Mouse (Mus musculus) heart, adult 2 months (tissue): ENCODE results near the gene Abcf1. TPM values are rescaled to one million over a fixed set of nuclear protein-coding genes. Genes with fewer than 3 reads are reported as not detected.
"Not testable (repeated sequence)": the region's sequence is repeated elsewhere in the genome, so short reads cannot be mapped to it uniquely, and the experiment has no call there.

Experiments
- DNase-seq, 2 experiments: peaks; one replicate each; pipeline ENCODE4 v3.0.0; 2021
- H3K27ac ChIP-seq: fragments of 200-600 bp; 2 replicates; pipeline ENCODE4 v1.8.1; 2022
- H3K27me3 ChIP-seq: fragments of 200-500 bp; 2 replicates; pipeline ENCODE4 v1.6.1; 2012; ENCODE audit warnings: mild to moderate bottlenecking, low read length, inconsistent platforms, mixed read lengths; ENCODE audit not compliant: control insufficient read depth, insufficient read depth
- H3K36me3 ChIP-seq: fragments of 200-500 bp; 2 replicates; pipeline ENCODE4 v1.6.1; 2012; ENCODE audit warnings: low read length, inconsistent platforms; ENCODE audit not compliant: control insufficient read depth, insufficient read depth
- H3K4me1 ChIP-seq: fragments of 200-500 bp; 2 replicates; pipeline ENCODE4 v1.6.1; 2011; ENCODE audit warnings: low read length; ENCODE audit not compliant: control insufficient read depth, insufficient read depth
- H3K4me3 ChIP-seq: fragments of 200-600 bp; 2 replicates; pipeline ENCODE4 v1.8.1; 2022
- H3K79me2 ChIP-seq: fragments of 200-500 bp; replicated peaks from 2 replicates; pipeline ENCODE4 v1.6.1; 2012; ENCODE audit warnings: mild to moderate bottlenecking, inconsistent platforms, low read length, moderate library complexity, mixed read lengths; ENCODE audit not compliant: control insufficient read depth, insufficient read depth
- H3K9ac ChIP-seq: fragments of 200-500 bp; 2 replicates; pipeline ENCODE4 v1.6.1; 2012; ENCODE audit warnings: low read depth, mild to moderate bottlenecking, control low read depth, inconsistent platforms, low read length, mixed read lengths
- CTCF ChIP-seq: fragments of 200-600 bp; IDR thresholded peaks from 2 replicates; pipeline ENCODE4 v1.8.1; 2022; ENCODE audit warnings: antibody characterized with exemption, mild to moderate bottlenecking, moderate library complexity
- EP300 ChIP-seq: fragments of 200-500 bp; IDR thresholded peaks from 2 replicates; pipeline ENCODE4 v1.6.1; 2011; ENCODE audit warnings: low read depth, low read length, control low read depth; ENCODE audit not compliant: insufficient read depth
- POLR2A ChIP-seq: fragments of 200-500 bp; IDR thresholded peaks from 2 replicates; pipeline ENCODE4 v1.6.1; 2011; ENCODE audit warnings: mild to moderate bottlenecking, low read depth, low read length, control low read depth; ENCODE audit not compliant: insufficient read depth
- WGBS: fragments of 180-500 bp; shearing (Covaris S2); methylation state at CpG from one replicate; pipeline ENCODE4 v1.1.7; 2018; 5-methylcytosine and 5-hydroxymethylcytosine counted together
- intact Hi-C: fragments of 180-260 bp; cut with DNase I; formaldehyde crosslinking; loops from one replicate; pipeline ENCODE4 v1.15.1; 2025
- long read RNA-seq: library from polyadenylated mRNA; stranded (forward); transcript quantifications from one replicate; pipeline ENCODE4 v2.0.0, GENCODE M21; 2021
- polyA plus RNA-seq: library from polyadenylated mRNA; depleted of rRNA; stranded (reverse); fragments of >200 nt; gene quantifications from 2 replicates; pipeline ENCODE4 v1.2.3, GENCODE M21; 2012; rRNA removed
- total RNA-seq, 2 experiments: library from RNA; stranded (reverse); gene quantifications; 2 replicates each; pipeline ENCODE4 v1.2.3; 2021

Abcf1 gene
- total RNA-seq (10 to 100 TPM; 63.0 to 75.2 TPM), polyA plus RNA-seq (54.5 and 59.6 TPM in 2 replicates)
- long read RNA-seq, transcript Abcf1-205 (4 exons, 855 nt) = minor isoform, 13 of 118 reads
- long read RNA-seq, transcript Abcf1-201 (23 exons, 3,161 nt) = major isoform, 82 of 118 reads
- long read RNA-seq, partial matches to known transcripts = 16 of 118 reads
- long read RNA-seq, other reads (novel, unspliced or antisense) = 7 of 118 reads

GRCm38 (mm10) chr17:35969418-35970389 lies at the start of gene Abcf1:
TSS of gene Abcf1 (minus strand) at chr17:35969761.
- intact Hi-C loops = loop anchor here (1.0 to 10.0 kb wide), 2 partner anchors 10 to 135 kb away; partner anchors contain the start of genes Gnl1 and Tubb5
- TF ChIP-seq POLR2A (peak; percentile 95), EP300 (peak; percentile 46; the same call in 1 of the 2 replicates), CTCF (no peak)
- H3K4me1 ChIP-seq = peaks cover 9% of the 10 kb centered on the region
- H3K36me3 ChIP-seq = no peaks in the 10 kb centered on the region
- under 1% methylated on average over 68 of the region's 68 CpGs for WGBS
- peak; percentile 99 to 100 for DNase-seq
- H3K79me2 ChIP-seq = peaks cover 1% of the 10 kb centered on the region; the same call in 1 of the 2 replicates
- H3K4me3 ChIP-seq = peak within 1 kb of the TSS; percentile 91
- no peaks in the 10 kb centered on the region for H3K27me3 ChIP-seq
- H3K27ac ChIP-seq = peak within 1 kb of the TSS; percentile 86
- peak within 1 kb of the TSS; percentile 87 for H3K9ac ChIP-seq

GRCm38 (mm10) chr17:36018979-36019378 lies 49.4 kb upstream of the Abcf1 start:
- TF ChIP-seq POLR2A (peak; percentile 54; the same call in 1 of the 2 replicates), EP300 (peak; percentile 90), CTCF (peak; percentile 17; the same call in 1 of the 2 replicates)
- no peaks in the 10 kb centered on the region for H3K27me3 ChIP-seq
- no peak overlapping the region for H3K9ac ChIP-seq
- peaks cover 14% of the 10 kb centered on the region for H3K4me1 ChIP-seq
- 36% methylated on average over 2 of the region's 2 CpGs for WGBS
- H3K4me3 ChIP-seq = peak overlapping the region; percentile 48
- DNase-seq = peak in 1 of 2 experiments; percentile 66
- intact Hi-C loops = no loop called here
- H3K27ac ChIP-seq = peak overlapping the region; percentile 96
- H3K36me3 ChIP-seq = no peaks in the 10 kb centered on the region; the same call in 1 of the 2 replicates
- H3K79me2 ChIP-seq = no peaks in the 10 kb centered on the region

DNA sequence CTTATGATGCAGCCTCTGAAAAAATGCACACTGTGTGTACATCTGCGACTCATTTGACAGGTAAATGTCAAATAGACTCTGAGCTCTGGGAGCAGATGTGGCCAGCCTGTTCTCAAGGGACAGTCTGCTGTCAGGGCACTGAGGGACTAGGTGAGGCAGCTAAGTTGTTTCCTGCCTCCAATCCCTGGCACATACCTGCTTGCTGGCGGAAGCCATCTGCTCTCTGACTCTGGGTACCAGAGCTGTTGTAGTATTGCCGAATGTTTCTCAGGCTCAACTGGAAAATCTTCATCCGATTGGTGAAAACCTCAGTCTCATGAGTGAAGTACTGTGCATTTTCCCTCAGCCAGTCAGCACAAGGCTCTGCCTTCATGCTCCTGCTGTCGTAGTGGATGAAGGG lies 47.5 kb upstream of the Abcf1 start:
- no peak overlapping the region for H3K9ac ChIP-seq
- 88% methylated on average over 5 of the region's 5 CpGs for WGBS
- H3K4me3 ChIP-seq = no peak overlapping the region
- H3K27me3 ChIP-seq = no peaks in the 10 kb centered on the region
- H3K4me1 ChIP-seq = peaks cover 7% of the 10 kb centered on the region
- no peaks in the 10 kb centered on the region for H3K79me2 ChIP-seq
- TF ChIP-seq CTCF (no peak), POLR2A (no peak), EP300 (no peak)
- intact Hi-C loops = no loop called here
- H3K27ac ChIP-seq = no peak overlapping the region; the same call in 1 of the 2 replicates
- DNase-seq = no peak
- no peaks in the 10 kb centered on the region for H3K36me3 ChIP-seq

GRCm38 (mm10) chr17:36014977-36015376 lies 45.4 kb upstream of the Abcf1 start:
- no peaks in the 10 kb centered on the region for H3K36me3 ChIP-seq
- WGBS = 93% methylated on average over 5 of the region's 5 CpGs

DNA sequence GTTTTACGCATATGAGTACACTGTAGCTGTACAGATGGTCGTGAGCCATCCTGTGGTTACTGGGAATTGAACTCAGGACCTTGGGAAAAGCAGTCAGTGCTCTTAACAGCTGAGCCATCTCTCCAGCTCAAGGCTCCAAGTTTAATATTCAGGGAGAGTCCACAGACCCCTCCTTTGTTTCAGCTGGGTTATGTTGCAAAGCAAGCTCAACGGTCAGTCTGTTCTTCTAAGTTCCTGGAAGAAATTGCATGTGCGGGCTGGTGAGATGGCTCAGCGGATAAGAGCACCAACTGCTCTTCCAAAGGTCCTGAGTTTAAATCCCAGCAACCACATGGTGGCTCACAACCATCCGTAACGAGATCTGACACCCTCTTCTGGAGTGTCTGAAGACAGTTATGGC lies 34.8 kb upstream of the Abcf1 start:
- WGBS = 93% methylated on average over 7 of the region's 7 CpGs

More at GRCm38 (mm10) chr17:36014977-36015376, 45.4 kb upstream of the Abcf1 start:
- Histone ChIP-seq H3K27me3 (no peaks in the 10 kb centered on the region), H3K27ac (no peak overlapping the region), H3K4me3 (no peak overlapping the region), H3K79me2 (no peaks in the 10 kb centered on the region), H3K9ac (no peak overlapping the region), H3K4me1 (peaks cover 3% of the 10 kb centered on the region)
- DNase-seq = no peak
- TF ChIP-seq EP300 (no peak), CTCF (no peak), POLR2A (no peak)
- intact Hi-C loops = no loop called here

GRCm38 (mm10) chr17:36003331-36003730 lies 33.8 kb upstream of the Abcf1 start:
- H3K9ac ChIP-seq = no peak overlapping the region
- H3K36me3 ChIP-seq = no peaks in the 10 kb centered on the region
- no peaks in the 10 kb centered on the region for H3K27me3 ChIP-seq
- DNase-seq = no peak
- H3K79me2 ChIP-seq = peaks cover 6% of the 10 kb centered on the region
- WGBS = 91% methylated on average over 7 of the region's 7 CpGs
- peaks cover 4% of the 10 kb centered on the region for H3K4me1 ChIP-seq
- H3K4me3 ChIP-seq = no peak overlapping the region
- H3K27ac ChIP-seq = no peak overlapping the region
- intact Hi-C loops = no loop called here
- TF ChIP-seq CTCF = no peak
- no peak for TF ChIP-seq EP300
- TF ChIP-seq POLR2A = no peak

More for the DNA sequence above, 34.8 kb upstream of the Abcf1 start:
- H3K79me2 ChIP-seq, DNase-seq, H3K36me3 ChIP-seq, H3K4me1 ChIP-seq, H3K27ac ChIP-seq, H3K4me3 ChIP-seq, intact Hi-C loops, H3K27me3 ChIP-seq, H3K9ac ChIP-seq: not testable (repeated sequence)
